Mouse (Mus musculus) embryo, embryonic 11 days (tissue): ENCODE results near the gene Ifi44.

ENCODE experiments used
- DNase-seq: peaks from one replicate; pipeline ENCODE4 v3.0.0-alpha.2; 2015

The Ifi44 gene

GRCm38 (mm10) chr3:151749737-151750136 is at the start of gene Ifi44:
Gene Ifi44 (minus strand): TSS chr3:151749960.
- no peak for DNase-seq

GRCm38 (mm10) chr3:151788622-151789021 is 38.9 kb upstream of the Ifi44 start:
- DNase-seq, result no peak

- peak; percentile 38 for DNase-seq
Measured at GRCm38 (mm10) chr3:151775089-151775488, 25.3 kb upstream of the Ifi44 start.

GRCm38 (mm10) chr3:151771074-151771473 is 21.3 kb upstream of the Ifi44 start:
- peak; percentile 65 for DNase-seq

- DNase-seq, result no peak
Measured at GRCm38 (mm10) chr3:151748514-151748913, 1.2 kb downstream of the Ifi44 start.

GRCm38 (mm10) chr3:151746058-151746457 is 3.7 kb downstream of the Ifi44 start:
- no peak for DNase-seq

- no peak for DNase-seq
Measured at GRCm38 (mm10) chr3:151742223-151742622, 7.5 kb downstream of the Ifi44 start.

- peak; percentile 66 for DNase-seq
Measured at GRCm38 (mm10) chr3:151716246-151716645, 33.5 kb downstream of the Ifi44 start.

- DNase-seq, result no peak
Measured at GRCm38 (mm10) chr3:151707335-151707734, 42.4 kb downstream of the Ifi44 start.
